Mouse (Mus musculus): ENCODE results near the gene Smarcc1. TPM values are rescaled to one million over a fixed set of nuclear protein-coding genes. Genes with fewer than 3 reads are reported as not detected.
"Not testable (repeated sequence)": the region's sequence is repeated elsewhere in the genome, so short reads cannot be mapped to it uniquely, and the experiment has no call there.

Smarcc1 gene
- polyA plus RNA-seq, 1 experiment from 2014 or later = 211 TPM

- no peaks in the 10 kb centered on the region for H3K9me3 ChIP-seq (replicated peaks)
- H3K9ac ChIP-seq = no peak overlapping the region
- H3K27ac ChIP-seq = no peak overlapping the region
- H3K4me3 ChIP-seq = peak overlapping the region; percentile 96; the same call in 1 of the 2 replicates
- peaks cover 26% of the 10 kb centered on the region for H3K4me1 ChIP-seq
- WGBS = 78% methylated on average over 5 of the region's 5 CpGs
- no peaks in the 10 kb centered on the region for H3K27me3 ChIP-seq
- peaks cover 30% of the 10 kb centered on the region for H3K36me3 ChIP-seq
- H3K4me2 ChIP-seq (replicated peaks) = peak overlapping the region; percentile 60
- ATAC-seq (ENCODE audit: low FRiP score) = no peak
Measured at GRCm38 (mm10) chr9:110134176-110134575, 16.7 kb downstream of the Smarcc1 start.

GRCm38 (mm10) chr9:110139119-110139518, 21.6 kb downstream of the Smarcc1 start:
- Histone ChIP-seq H3K9ac (no peak overlapping the region), H3K9me3 (replicated peaks) (no peaks in the 10 kb centered on the region), H3K27me3 (no peaks in the 10 kb centered on the region), H3K36me3 (peaks cover 66% of the 10 kb centered on the region), H3K4me2 (replicated peaks) (no peak overlapping the region), H3K4me3 (no peak overlapping the region), H3K4me1 (peaks cover 8% of the 10 kb centered on the region), H3K27ac (no peak overlapping the region)
- WGBS = 91% methylated on average over 4 of the region's 4 CpGs
- no peak for ATAC-seq (ENCODE audit: low FRiP score)

DNA sequence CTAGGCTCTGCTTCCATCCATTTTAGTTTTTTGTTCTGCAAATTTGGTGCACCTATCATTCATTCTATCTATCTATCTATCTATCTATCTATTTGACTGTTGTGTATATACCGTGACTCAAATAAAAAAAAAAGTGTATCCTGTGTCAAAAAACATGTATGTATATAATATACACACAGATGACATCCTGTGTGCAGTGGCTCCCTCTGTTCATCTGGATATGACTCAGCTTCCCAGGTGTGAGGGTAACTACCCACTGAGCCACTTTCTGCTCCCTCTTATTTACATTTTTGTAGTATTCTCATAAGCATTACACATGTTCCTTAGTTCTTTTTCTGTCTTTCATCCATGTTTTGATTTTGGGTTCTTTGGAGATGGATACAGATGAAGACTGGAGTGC, 24.6 kb downstream of the Smarcc1 start:
- H3K4me2 ChIP-seq (replicated peaks) = no peak overlapping the region
- H3K4me1 ChIP-seq = no peaks in the 10 kb centered on the region
- peaks cover 71% of the 10 kb centered on the region for H3K36me3 ChIP-seq
- no peak overlapping the region for H3K27ac ChIP-seq
- ATAC-seq (ENCODE audit: low FRiP score) = no peak
- no peaks in the 10 kb centered on the region for H3K9me3 ChIP-seq (replicated peaks)
- H3K9ac ChIP-seq = no peak overlapping the region
- WGBS = 92% methylated on average over 1 of the region's 1 CpGs
- H3K4me3 ChIP-seq = no peak overlapping the region
- no peaks in the 10 kb centered on the region for H3K27me3 ChIP-seq

- WGBS = 77% methylated on average over 2 of the region's 2 CpGs
- Histone ChIP-seq H3K9me3 (replicated peaks) (no peaks in the 10 kb centered on the region), H3K4me3 (no peak overlapping the region), H3K27me3 (no peaks in the 10 kb centered on the region), H3K27ac (no peak overlapping the region), H3K9ac (no peak overlapping the region), H3K4me2 (replicated peaks) (no peak overlapping the region), H3K4me1 (no peaks in the 10 kb centered on the region), H3K36me3 (peaks cover 82% of the 10 kb centered on the region)
- ATAC-seq (ENCODE audit: low FRiP score) = no peak
Measured at GRCm38 (mm10) chr9:110148598-110148997, 31.1 kb downstream of the Smarcc1 start.

GRCm38 (mm10) chr9:110159036-110159435, 41.5 kb downstream of the Smarcc1 start:
- Histone ChIP-seq H3K36me3 (peaks cover 56% of the 10 kb centered on the region), H3K4me2 (replicated peaks) (no peak overlapping the region), H3K27ac (no peak overlapping the region), H3K9ac (no peak overlapping the region), H3K9me3 (replicated peaks) (no peaks in the 10 kb centered on the region), H3K4me1 (no peaks in the 10 kb centered on the region), H3K4me3 (no peak overlapping the region), H3K27me3 (no peaks in the 10 kb centered on the region)
- 100% methylated on average over 1 of the region's 1 CpGs for WGBS
- no peak for ATAC-seq (ENCODE audit: low FRiP score)

DNA sequence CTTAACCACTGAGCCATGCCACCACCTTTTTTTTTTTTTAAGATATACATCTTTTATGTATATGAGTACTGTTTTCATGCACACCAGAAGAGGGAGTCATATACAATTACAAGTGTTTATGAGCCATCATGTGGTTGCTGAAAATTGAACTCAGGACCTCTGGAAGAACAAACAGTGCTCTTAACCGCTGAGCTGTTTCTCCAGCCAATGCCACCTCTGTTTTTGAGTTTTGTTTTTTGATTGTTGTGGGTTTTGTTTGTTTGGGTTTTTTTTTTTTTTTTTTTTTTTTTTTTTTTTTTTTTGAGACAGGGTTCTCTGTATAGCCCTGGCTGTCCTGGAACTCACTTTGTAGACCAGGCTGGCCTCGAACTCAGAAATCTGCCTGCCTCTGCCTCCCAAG, 43.0 kb downstream of the Smarcc1 start:
- H3K9ac ChIP-seq; H3K9me3 ChIP-seq (replicated peaks); ATAC-seq (ENCODE audit: low FRiP score); H3K27ac ChIP-seq; H3K4me1 ChIP-seq; H3K4me2 ChIP-seq (replicated peaks); H3K4me3 ChIP-seq; H3K27me3 ChIP-seq: not testable (repeated sequence)
- WGBS = 100% methylated on average over 2 of the region's 2 CpGs
- peaks cover 55% of the 10 kb centered on the region for H3K36me3 ChIP-seq

GRCm38 (mm10) chr9:110162441-110162840, 44.9 kb downstream of the Smarcc1 start:
- Histone ChIP-seq H3K4me2 (replicated peaks) (no peak overlapping the region), H3K36me3 (peaks cover 57% of the 10 kb centered on the region), H3K9ac (no peak overlapping the region), H3K4me3 (no peak overlapping the region), H3K4me1 (no peaks in the 10 kb centered on the region), H3K27me3 (no peaks in the 10 kb centered on the region), H3K27ac (no peak overlapping the region), H3K9me3 (replicated peaks) (no peaks in the 10 kb centered on the region)
- ATAC-seq (ENCODE audit: low FRiP score) = no peak
- 90% methylated on average over 5 of the region's 5 CpGs for WGBS

DNA sequence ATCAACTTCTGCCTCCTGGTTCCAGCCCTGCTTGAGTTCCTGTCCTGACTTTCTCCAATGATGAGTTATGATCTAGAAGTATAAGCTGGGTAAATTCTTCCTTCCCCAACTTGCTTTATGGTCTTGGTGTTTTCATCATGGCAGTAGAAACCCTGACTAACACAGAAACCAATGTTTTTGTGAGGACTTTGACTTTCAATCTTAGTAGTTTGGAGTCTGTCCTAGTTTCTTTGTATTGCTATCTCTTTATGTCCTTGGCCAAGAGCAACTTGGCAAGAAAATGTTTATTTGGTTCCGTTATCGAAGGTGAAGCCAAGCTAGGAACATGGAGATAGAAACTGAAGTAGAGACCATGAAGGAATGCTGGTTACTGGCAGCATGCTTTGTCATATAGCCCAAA, 45.6 kb downstream of the Smarcc1 start:
- Histone ChIP-seq H3K4me1 (no peaks in the 10 kb centered on the region), H3K36me3 (peaks cover 57% of the 10 kb centered on the region), H3K4me3 (no peak overlapping the region), H3K27ac (no peak overlapping the region), H3K9ac (no peak overlapping the region), H3K27me3 (no peaks in the 10 kb centered on the region), H3K9me3 (replicated peaks) (no peaks in the 10 kb centered on the region), H3K4me2 (replicated peaks) (no peak overlapping the region)
- no peak for ATAC-seq (ENCODE audit: low FRiP score)
- WGBS = 96% methylated on average over 2 of the region's 2 CpGs

DNA sequence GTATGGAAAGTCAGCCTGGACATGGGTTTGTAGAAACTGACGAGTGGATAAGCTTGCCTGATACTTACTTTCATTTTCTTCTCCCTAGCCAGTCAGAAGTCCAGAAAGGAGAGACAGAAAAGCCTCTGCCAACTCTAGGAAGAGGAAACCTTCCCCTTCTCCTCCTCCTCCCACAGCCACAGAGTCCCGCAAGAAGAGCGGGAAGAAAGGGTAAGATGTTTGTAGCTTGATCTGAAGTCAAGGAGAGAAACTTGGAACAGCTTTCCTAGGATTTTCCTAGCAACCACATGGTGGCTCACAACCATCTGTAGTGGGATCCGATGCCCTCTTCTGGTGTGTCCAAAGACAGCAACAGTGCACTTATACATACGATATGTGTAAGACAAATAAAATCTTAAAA, 53.4 kb downstream of the Smarcc1 start:
- WGBS = 92% methylated on average over 5 of the region's 5 CpGs

GRCm38 (mm10) chr9:110199870-110200269, 82.4 kb downstream of the Smarcc1 start:
- Histone ChIP-seq H3K9ac (no peak overlapping the region), H3K36me3 (peaks cover 74% of the 10 kb centered on the region)

More for the DNA sequence above, 53.4 kb downstream of the Smarcc1 start:
- no peak for ATAC-seq (ENCODE audit: low FRiP score)
- no peak overlapping the region for H3K27ac ChIP-seq
- H3K36me3 ChIP-seq = peaks cover 67% of the 10 kb centered on the region
- no peaks in the 10 kb centered on the region for H3K4me1 ChIP-seq
- no peaks in the 10 kb centered on the region for H3K27me3 ChIP-seq
- no peak overlapping the region for H3K4me3 ChIP-seq
- H3K4me2 ChIP-seq (replicated peaks) = no peak overlapping the region
- H3K9ac ChIP-seq = no peak overlapping the region
- no peaks in the 10 kb centered on the region for H3K9me3 ChIP-seq (replicated peaks)

DNA sequence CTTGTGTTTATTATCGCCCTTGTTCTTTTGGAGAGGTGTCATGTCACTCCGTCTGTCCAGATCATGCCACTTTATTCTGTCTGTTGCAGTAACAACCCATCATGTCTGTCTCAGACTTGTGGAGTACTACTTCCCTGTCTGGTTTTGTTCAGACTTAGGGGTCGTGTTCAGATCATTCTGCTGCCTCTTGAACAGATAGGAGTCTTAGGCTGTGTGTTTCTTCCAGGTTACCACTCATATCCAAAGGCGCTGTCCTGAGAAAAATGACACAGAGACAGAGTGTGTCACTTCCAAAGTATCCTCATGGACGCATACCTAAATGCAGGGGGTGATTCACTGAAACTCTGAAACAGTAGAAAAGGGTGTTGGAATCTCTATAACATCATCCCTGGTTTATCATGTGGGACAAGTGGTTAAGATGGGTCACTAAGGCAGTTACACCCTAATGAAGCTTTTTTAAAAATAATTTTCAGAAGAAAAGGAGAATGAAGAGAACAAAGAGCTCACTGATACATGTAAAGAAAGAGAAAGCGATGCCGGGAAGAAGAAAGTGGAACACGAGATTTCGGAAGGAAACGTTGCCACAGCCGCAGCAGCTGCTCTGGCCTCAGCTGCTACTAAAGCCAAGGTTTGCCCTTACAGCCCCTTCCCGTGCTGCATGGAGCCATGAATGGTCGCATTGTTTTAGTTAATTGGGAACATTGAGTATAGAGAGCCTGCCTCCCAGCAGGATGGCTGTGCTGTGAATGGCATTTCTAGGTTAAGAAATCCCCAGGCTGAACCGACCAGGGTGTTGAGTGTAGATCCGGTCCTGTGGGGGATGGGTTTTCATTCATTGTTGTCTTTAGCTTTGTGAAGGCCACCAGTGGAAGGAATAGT, 88.3 kb downstream of the Smarcc1 start:
- Histone ChIP-seq H3K27me3 (no peaks in the 10 kb centered on the region), H3K4me2 (replicated peaks) (peak overlapping the region; percentile 3; the same call in 1 of the 2 replicates), H3K27ac (peak overlapping the region; percentile 90), H3K4me1 (peaks cover 24% of the 10 kb centered on the region), H3K36me3 (peaks cover 68% of the 10 kb centered on the region), H3K4me3 (no peak overlapping the region), H3K9ac (no peak overlapping the region), H3K9me3 (replicated peaks) (no peaks in the 10 kb centered on the region)
- ATAC-seq (ENCODE audit: low FRiP score) = peak; percentile 93
- 17% methylated on average over 15 of the region's 15 CpGs for WGBS

More at GRCm38 (mm10) chr9:110199870-110200269, 82.4 kb downstream of the Smarcc1 start:
- no peak overlapping the region for H3K4me2 ChIP-seq (replicated peaks)
- H3K4me1 ChIP-seq = peaks cover 3% of the 10 kb centered on the region
- H3K27ac ChIP-seq = no peak overlapping the region
- no peaks in the 10 kb centered on the region for H3K27me3 ChIP-seq
- H3K9me3 ChIP-seq (replicated peaks) = no peaks in the 10 kb centered on the region
- H3K4me3 ChIP-seq = no peak overlapping the region
- ATAC-seq (ENCODE audit: low FRiP score) = no peak
- WGBS = 91% methylated on average over 2 of the region's 2 CpGs

- no peak overlapping the region for H3K4me2 ChIP-seq (replicated peaks)
- WGBS = 70% methylated on average over 2 of the region's 2 CpGs
- H3K4me3 ChIP-seq = no peak overlapping the region
- H3K27ac ChIP-seq = peak overlapping the region; percentile 55
- H3K4me1 ChIP-seq = peaks cover 24% of the 10 kb centered on the region
- no peaks in the 10 kb centered on the region for H3K27me3 ChIP-seq
- ATAC-seq (ENCODE audit: low FRiP score) = no peak
- H3K9ac ChIP-seq = no peak overlapping the region
- H3K9me3 ChIP-seq (replicated peaks) = no peaks in the 10 kb centered on the region
- peaks cover 68% of the 10 kb centered on the region for H3K36me3 ChIP-seq
Measured at GRCm38 (mm10) chr9:110206437-110206836, 88.9 kb downstream of the Smarcc1 start.

- H3K9me3 ChIP-seq (replicated peaks) = no peaks in the 10 kb centered on the region
- no peaks in the 10 kb centered on the region for H3K27me3 ChIP-seq
- ATAC-seq (ENCODE audit: low FRiP score) = no peak
- H3K9ac ChIP-seq = no peak overlapping the region
- H3K27ac ChIP-seq = no peak overlapping the region
- peaks cover 24% of the 10 kb centered on the region for H3K4me1 ChIP-seq
- no peak overlapping the region for H3K4me2 ChIP-seq (replicated peaks)
- 75% methylated on average over 7 of the region's 7 CpGs for WGBS
- H3K4me3 ChIP-seq = no peak overlapping the region
- peaks cover 70% of the 10 kb centered on the region for H3K36me3 ChIP-seq
Measured at GRCm38 (mm10) chr9:110208265-110208664, 90.8 kb downstream of the Smarcc1 start.

All from hindbrain, embryonic 12.5 days (tissue).